Mouse (Mus musculus) left cerebral cortex, adult 18-20 months (tissue): ENCODE measurements around the gene Anln. TPM values are rescaled to one million over a fixed set of nuclear protein-coding genes. Genes with fewer than 3 reads are reported as not detected.
A peak's percentile ranks its signal among the peaks of the same experiment; 100 is the strongest.
"Not testable (repeated sequence)": the region's sequence is repeated elsewhere in the genome, so short reads cannot be mapped to it uniquely, and the experiment has no call there.

Experiments
- DNase-seq, 2 experiments: peaks; one replicate each; pipeline ENCODE4 v3.0.0; 2021 to 2022; ENCODE audit warnings: low spot score in 2 of 2, mixed read lengths in 1 of 2
- total RNA-seq, 2 experiments: library from RNA; stranded (reverse); gene quantifications; 2 replicates each; pipeline ENCODE4 v1.2.3; 2021

The Anln gene
- total RNA-seq, 2 experiments from 2014 or later: 11.7 to 13.7 TPM

DNA sequence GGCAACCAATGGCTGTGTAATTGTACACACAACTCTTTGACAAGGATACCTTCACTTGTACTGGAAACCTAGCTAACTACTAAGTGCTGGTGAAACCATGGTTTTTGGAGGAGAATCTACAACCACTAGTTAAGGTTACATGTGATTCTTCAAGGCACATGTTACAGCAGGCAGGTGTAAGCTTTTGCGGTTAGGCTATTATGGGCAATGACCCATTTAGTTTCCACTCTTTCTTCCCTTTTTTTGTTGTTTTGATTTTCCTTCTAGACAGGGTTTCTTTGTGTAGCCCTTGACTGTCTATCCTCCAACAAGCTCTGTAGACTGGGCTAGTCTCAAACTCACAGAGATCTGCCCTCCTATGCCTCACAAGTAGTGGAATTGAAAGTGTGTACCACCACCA, 64.4 kb downstream of the Anln start:
- no peak for DNase-seq

DNA sequence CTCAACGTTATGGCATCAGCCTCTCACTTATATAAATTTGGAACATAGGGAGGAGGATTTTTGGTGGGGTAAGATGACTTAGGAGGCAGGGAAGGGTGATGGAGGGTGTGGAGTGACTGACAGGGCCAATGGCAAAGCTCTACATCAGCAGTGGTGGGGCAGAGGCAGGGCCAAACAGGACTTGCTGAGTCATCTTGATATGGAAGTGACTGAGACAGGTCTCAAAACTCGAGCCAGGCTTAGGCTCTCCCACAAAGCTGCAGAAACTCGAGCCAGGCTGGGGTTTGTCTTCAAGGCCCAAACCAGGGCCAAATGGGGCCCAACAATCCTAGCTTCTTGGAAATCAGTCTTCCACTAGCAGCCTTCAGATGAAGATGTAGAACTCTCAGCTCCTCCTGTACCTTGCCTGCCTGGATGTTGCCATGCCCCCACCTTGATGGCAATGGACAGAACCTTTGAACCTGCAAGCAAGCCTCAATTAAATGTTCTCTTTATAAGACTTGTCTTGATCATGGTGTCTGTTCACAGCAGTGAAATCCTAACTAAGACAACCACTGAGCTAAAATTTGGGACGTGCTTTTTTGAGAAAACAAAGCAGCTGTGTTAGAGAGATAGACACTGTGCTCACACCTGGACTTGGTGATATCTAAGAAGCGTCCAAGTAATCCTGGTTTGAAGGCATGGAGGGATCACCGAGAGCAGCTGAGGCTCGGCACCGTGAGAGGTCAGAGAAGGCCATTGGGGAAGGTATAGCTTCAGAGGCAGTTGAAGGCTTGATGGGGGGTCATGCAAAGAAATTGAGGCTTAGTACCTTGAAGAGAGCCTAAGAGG, 66.4 kb downstream of the Anln start:
- no peak for DNase-seq

DNA sequence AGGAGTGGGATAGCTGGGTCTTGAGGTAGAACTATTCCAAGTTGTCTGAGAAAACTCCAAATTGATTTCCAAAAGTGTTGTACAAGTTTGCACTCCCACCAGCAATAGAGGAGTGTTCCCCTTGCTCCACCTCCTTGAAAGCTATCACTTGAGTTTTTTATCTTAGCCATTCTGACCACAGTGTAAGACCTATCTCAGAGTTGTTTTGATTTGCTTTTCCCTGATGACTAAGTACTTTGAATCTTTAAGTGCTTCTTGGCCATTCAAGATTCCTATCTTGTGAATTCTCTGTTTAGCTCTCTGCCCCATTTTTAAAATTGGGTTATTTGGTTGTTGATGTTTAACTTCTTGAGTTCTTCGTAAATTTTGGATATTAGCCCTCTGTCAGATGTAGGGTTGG, 69.9 kb downstream of the Anln start:
- DNase-seq: no peak

DNA sequence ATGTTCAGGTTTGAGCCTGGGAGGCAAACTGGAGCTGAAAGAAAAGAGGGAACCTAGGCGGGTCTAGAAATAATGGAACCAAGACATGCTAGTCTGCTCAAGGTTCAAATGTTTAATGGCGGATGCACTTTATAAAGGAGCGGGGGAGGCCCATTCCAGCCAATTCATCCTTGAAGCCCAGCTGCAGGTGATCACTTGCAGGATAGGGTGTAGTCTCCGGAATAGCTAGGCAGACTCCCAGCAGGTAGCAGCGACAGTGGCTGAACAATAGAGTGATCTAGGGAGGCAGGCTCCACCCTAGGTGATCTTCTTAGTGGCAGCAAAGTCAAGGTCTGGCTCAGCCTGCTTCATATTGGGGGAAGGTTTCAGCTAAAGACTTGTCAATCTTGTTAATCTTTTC, 72.9 kb downstream of the Anln start:
- DNase-seq: not testable (repeated sequence)

DNA sequence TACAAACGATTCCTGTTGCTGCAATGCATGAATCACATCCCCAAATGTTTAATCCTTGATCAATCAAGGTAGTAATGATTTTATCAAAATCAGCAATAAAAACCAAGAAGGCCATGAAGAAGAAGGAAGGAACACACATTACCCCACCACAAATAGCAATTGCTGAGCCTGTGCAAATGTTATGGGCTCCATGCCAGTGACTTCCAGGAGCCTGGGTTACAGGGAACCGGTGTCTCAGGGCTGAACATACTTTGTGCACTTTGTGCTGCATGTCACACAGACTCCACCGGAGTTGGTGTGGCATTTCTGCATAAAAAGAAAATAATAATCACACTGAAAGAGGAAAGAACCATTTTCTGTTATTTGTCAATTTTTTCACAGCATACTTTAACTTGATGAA, 74.9 kb downstream of the Anln start:
- DNase-seq: no peak

DNA sequence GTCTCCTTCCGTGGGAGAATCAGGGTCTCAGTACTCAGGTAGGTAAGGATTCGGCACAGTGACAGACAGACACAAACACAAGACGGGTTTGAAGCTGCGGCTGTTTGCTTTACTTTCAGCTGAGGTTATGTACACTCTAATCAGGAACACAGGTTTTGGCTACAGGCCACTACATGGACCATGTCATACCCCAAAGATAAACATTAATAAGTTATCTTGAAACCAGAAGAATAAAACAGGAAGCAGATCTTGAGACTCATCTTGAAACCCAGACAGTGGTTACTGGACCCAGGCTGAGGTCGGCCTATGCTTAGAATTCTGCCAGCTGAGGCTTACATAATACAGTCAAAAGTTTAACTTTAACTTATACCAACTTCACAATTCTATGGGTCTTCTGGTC, 75.8 kb downstream of the Anln start:
- DNase-seq: no peak

DNA sequence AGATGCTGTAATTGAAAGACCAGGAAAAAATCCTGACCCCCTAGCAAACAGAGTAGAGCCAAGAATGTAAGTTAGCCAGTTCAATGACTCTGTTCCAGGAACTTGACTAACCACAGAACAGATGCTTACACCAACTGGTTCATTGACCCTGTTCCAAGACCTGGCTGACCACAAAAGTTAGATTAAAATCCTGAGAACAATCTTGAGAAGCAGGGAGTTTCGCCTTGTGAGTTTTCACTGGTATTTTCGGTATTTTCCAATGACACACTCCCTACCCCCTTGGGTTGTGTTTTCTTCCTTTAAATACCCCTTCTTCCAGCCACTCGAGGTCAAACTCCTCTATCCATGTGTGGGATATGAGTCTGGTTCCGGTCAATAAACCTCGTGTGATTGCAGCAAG, 79.3 kb downstream of the Anln start:
- DNase-seq: no peak

DNA sequence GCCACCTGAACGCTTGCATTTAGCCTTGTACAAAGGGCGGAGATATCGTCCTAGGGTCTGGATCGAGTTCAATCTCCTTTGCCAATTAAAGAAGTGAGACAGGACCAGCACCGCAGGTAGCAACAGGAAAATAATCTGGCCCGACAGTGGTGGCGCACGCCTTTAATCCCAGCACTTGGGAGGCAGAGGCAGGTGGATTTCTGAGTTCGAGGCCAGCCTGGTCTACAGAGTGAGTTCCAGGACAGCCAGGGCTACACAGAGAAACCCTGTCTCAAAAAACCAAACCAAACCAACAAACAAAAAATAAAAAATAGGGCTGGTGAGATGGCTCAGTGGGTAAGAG, 81.1 kb downstream of the Anln start:
- DNase-seq: not testable (repeated sequence)

DNA sequence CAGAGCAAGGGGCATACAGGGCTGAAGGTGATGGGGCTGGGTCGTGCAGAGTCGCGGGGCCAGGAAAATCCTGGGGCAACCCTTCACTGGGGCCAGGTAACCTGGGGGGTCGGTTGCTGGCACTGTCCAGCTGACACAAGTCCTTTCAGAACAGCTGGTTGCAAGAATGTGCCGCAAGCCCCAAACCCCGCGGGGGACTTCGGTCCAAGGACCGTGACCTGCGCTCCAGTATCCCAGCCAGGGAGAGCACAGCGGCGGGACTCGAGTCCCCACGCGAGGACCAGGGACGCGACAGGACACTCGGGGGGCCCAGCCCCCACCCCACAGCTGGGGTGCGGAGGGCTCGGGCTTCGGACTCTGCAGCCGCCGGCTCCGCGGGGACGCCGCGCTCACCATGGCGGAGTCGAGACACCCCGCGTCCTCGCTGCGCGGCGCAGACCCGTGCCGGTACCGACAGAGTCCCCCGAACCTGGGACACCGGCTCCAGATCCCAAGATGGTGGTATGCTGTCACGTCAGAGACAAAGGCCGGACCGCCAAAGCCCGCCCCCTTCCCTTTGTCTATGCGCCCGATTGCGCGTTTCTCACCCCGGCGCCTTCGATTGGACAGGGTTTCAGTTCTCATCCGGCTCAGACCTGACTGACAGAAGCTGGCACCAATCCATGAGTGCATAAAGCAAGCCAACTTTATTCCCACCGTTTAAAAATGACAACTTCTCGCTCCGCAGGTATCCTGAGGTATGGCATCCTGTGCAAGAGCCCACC, 81.7 kb downstream of the Anln start, which contains the start of gene Zfp810:
TSS of gene Zfp810 (minus strand) at position 493 of the 764 bp plus-strand sequence.
- peak; percentile 87 to 91 for DNase-seq

DNA sequence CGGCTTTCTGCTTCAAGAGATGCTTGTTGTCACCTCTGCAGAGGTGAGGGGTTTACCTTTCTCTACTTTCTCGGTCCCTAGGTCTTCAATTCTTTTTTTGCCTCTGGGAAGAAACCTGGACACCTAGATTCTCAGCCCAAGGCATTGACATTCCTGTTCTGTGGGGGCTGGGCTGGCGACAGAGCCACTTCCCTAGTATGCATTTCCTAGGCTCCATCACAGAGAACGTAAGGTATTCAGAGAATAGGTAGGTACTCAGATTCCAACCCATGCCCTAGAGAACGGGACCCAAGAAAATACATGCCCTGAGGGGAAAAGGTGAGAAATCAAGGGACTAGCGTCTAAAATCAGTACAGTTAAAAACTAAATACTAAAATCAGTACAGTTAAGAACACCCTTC, 82.3 kb downstream of the Anln start:
- peak; percentile 2 to 7 for DNase-seq

DNA sequence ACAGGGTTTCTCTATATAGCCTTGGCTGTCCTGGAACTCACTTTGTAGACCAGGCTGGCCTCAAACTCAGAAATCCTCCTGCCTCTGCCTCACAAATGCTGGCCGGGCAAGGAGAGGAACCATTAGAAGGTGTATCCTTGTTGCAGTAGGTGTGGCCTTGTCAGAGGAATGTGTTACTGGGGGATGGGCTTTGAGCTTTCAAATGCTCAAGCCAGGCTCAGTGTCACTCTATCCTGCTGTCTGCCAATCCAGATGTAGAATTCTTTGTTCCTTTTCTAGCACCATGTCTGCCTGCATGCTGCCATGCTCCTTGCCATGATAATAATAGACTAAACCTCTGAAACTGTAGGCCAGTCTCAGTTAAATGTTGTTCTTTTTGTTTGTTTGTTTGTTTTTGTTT, 86.8 kb downstream of the Anln start:
- no peak for DNase-seq

Other genes with a start within 250 kb of the Anln start
- gene Pigyl, start 232.3 kb downstream of the Anln start, total RNA-seq: 10 to 100 TPM; 39.8 to 40.6 TPM
- not detected for gene Zfp872, start 201.1 kb downstream of the Anln start, total RNA-seq
- gene Zfp809, start 163.5 kb downstream of the Anln start, total RNA-seq: 10 to 100 TPM; 20.4 to 21.0 TPM
- gene Zfp599, start 129.3 kb downstream of the Anln start, total RNA-seq: 1 to 10 TPM; 4.3 to 4.4 TPM
- gene Zfp810, start 81.5 kb downstream of the Anln start, total RNA-seq: 10 to 100 TPM; 13.5 to 15.2 TPM
- 1 to 10 TPM; 7.4 to 9.8 TPM for gene 9530077C05Rik, start 22.3 kb upstream of the Anln start, total RNA-seq
- gene Gm17545, start 65.1 kb upstream of the Anln start, total RNA-seq: not detected
- gene Rp9, start 80.6 kb upstream of the Anln start, total RNA-seq: 10 to 100 TPM; 42.4 to 45.4 TPM
- 10 to 100 TPM; 41.9 to 42.0 TPM for gene Bbs9, start 86.5 kb upstream of the Anln start, total RNA-seq